Mouse (Mus musculus) forebrain, postnatal 0 days (tissue): ENCODE measurements at regions not wholly inside any gene's neighbourhood (a gene's known extent, or its start where the extent isn't known, plus 50 kb on each side); places are given as distances from the start of the nearest gene placed in this dataset.

Experiments
- ATAC-seq: fragments of 200-750 bp; cut with Nextera tagmentation; 2 replicates; pipeline ENCODE4 v1.8.0; 2017; ENCODE audit warnings: mild to moderate bottlenecking, moderate library complexity
- DNase-seq: peaks from one replicate; pipeline ENCODE4 v3.0.0-alpha.2; 2015
- H3K27ac ChIP-seq: fragments of 300-500 bp; sonication (generic); 2 replicates; pipeline ENCODE4 v1.5.1; 2014; ENCODE audit warnings: low read depth, mild to moderate bottlenecking, antibody characterized with exemption, low read length, moderate library complexity, mixed read lengths
- H3K27me3 ChIP-seq: fragments of 300-500 bp; sonication (generic); 2 replicates; pipeline ENCODE4 v1.6.1; 2014; ENCODE audit warnings: mild to moderate bottlenecking, low read length, mixed read lengths; ENCODE audit not compliant: insufficient read depth
- H3K36me3 ChIP-seq: fragments of 300-500 bp; sonication (generic); 2 replicates; pipeline ENCODE4 v1.6.1; 2014; ENCODE audit warnings: mild to moderate bottlenecking, moderate library complexity; ENCODE audit not compliant: insufficient read depth
- H3K4me1 ChIP-seq: fragments of 300-500 bp; sonication (generic); 2 replicates; pipeline ENCODE4 v1.6.1; 2014; ENCODE audit warnings: antibody characterized with exemption; ENCODE audit not compliant: insufficient read depth
- H3K4me2 ChIP-seq: fragments of 300-500 bp; sonication (generic); 2 replicates; pipeline ENCODE4 v1.6.1; 2014; ENCODE audit warnings: low read depth, mild to moderate bottlenecking, moderate library complexity
- H3K4me3 ChIP-seq: fragments of 300-500 bp; sonication (generic); 2 replicates; pipeline ENCODE4 v1.5.1; 2014; ENCODE audit warnings: low read depth, low read length, mixed read lengths
- H3K9ac ChIP-seq: fragments of 300-500 bp; sonication (generic); 2 replicates; pipeline ENCODE4 v1.6.1; 2014; ENCODE audit warnings: mild to moderate bottlenecking
- H3K9me3 ChIP-seq: fragments of 300-500 bp; sonication (generic); 2 replicates; pipeline ENCODE4 v1.6.1; 2016; ENCODE audit warnings: low read length
- CTCF ChIP-seq: sonication (generic); IDR thresholded peaks from 2 replicates; pipeline ENCODE4 v1.5.1; 2016; ENCODE audit warnings: antibody characterized with exemption, control low read depth, low read depth
- WGBS: fragments of 180-500 bp; shearing (Covaris S2); extraction: QIAGEN DNeasy Blood & Tissue Kit; methylation state at CpG from one replicate; pipeline ENCODE4 v1.1.7; 2014; 5-methylcytosine and 5-hydroxymethylcytosine counted together

DNA sequence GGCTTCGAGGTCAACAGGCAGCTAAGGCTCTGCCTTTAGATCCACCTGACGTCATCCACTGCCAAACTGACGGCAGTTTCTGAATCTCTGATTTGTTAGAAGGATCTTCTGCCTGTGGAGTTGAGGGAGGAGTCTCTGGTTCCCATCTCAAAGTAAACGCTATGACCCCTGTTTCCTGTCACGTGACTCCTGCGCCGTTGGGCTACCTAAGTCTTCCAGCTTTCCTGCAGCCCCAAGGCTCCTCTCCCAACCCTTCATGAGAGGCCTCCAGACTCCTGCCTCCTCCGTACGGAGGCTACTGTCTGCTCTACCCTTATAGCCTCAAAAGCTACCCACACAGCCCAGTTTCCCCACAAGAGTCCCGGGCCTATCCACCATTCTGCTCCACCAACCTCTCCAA, 144.1 kb downstream of the Mn1 start:
- DNase-seq = no peak
- no peak overlapping the region for H3K9ac ChIP-seq
- no peaks in the 10 kb centered on the region for H3K4me1 ChIP-seq
- no peaks in the 10 kb centered on the region for H3K9me3 ChIP-seq
- H3K27ac ChIP-seq = no peak overlapping the region
- no peak overlapping the region for H3K4me3 ChIP-seq
- no peak for ATAC-seq
- TF ChIP-seq CTCF = no peak
- no peaks in the 10 kb centered on the region for H3K36me3 ChIP-seq
- H3K4me2 ChIP-seq = no peak overlapping the region
- WGBS = 83% methylated on average over 10 of the region's 10 CpGs
- H3K27me3 ChIP-seq = no peaks in the 10 kb centered on the region

DNA sequence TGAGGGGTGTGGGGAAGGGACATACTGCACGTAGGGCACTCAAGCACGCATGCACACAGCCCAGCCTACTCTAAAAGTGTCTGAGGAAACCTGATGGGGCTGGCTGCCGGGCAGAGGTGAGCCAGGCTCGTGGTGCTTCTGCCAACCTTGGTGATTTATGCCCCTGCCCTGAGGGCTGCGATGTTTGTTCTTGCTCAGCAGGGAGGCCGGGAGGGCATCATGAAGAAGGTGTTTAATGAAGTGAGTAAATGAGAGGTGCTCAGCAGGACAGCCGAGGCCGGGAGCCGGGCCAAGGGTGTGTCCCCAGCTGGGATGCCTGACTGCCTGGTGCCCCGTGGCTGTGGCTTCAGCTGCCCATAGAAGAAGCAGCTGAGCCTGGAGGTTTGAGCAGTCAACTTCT, 153.7 kb downstream of the Mn1 start:
- DNase-seq (no peak), ATAC-seq (no peak)
- Histone ChIP-seq H3K9me3 (no peaks in the 10 kb centered on the region), H3K4me1 (no peaks in the 10 kb centered on the region), H3K4me3 (no peak overlapping the region), H3K27me3 (no peaks in the 10 kb centered on the region), H3K27ac (no peak overlapping the region), H3K9ac (no peak overlapping the region), H3K36me3 (no peaks in the 10 kb centered on the region), H3K4me2 (no peak overlapping the region)
- TF ChIP-seq CTCF = no peak
- WGBS = 17% methylated on average over 10 of the region's 10 CpGs

DNA sequence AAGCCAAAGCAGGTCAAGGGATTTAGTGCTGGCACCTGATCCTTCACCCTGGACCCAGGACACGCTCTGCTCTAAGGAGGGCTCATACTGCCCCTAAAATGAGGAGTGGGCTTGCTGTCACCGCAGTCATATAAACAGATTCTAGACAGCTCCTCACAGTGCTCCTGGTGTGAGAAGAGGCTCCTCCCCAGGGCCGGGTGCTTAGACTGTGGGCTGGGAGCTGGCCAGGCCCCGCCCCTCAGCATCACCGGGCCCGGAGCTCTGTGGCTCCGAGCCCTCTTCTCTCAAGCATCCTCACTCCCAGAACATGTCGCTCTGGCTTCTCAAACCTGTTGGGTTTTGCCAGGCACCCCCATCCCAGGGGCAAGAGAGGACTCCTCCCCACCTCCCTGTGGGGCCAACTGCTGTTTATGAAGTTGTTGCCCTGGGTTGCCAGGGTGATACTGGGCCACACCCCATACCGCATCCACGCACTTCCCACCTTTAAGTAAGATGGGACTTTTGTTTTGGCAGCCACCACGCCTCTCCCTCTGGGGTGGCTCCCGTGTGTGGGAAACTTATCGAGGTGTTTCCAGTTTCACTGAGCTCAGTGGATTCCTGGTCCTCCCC, 156.2 kb downstream of the Mn1 start:
- DNase-seq (no peak), ATAC-seq (no peak)
- 28% methylated on average over 13 of the region's 13 CpGs for WGBS
- Histone ChIP-seq H3K4me2 (no peak overlapping the region), H3K9me3 (no peaks in the 10 kb centered on the region), H3K4me3 (no peak overlapping the region), H3K27ac (no peak overlapping the region), H3K4me1 (no peaks in the 10 kb centered on the region), H3K27me3 (no peaks in the 10 kb centered on the region), H3K9ac (no peak overlapping the region), H3K36me3 (no peaks in the 10 kb centered on the region)
- TF ChIP-seq CTCF = no peak

DNA sequence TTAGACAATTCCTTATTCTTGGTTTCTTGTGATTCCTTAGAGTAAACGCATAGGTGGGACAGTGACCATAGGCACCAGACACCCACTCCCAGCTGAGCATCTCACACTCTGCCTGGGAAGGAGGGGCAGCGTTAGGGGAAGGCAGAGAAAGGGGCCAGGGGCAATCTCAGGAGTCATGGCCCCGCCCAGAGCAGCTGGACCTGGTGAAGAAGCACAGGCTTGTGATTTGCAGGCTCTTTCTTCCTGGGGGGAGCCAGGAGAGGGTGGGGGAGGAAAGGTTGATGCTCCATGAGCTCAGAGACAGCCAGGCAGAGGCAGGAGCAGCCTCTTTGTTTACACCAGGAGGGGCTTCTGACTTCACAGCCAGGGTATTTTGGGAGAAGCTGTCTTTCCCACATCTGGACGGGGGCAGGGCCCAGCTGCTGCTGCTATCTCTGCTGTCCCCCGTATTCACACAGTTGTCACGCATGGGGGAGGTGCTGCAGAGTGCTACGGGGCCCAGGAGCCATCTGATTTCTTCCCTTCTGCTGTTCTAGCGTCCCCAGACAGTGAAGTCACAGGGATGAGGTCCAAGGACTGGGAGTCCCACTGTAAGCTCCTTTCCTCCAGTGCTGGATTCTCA, 157.2 kb downstream of the Mn1 start:
- Histone ChIP-seq H3K27me3 (no peaks in the 10 kb centered on the region), H3K4me3 (no peak overlapping the region), H3K4me1 (peaks cover 6% of the 10 kb centered on the region; the same call in 1 of the 2 replicates), H3K36me3 (no peaks in the 10 kb centered on the region), H3K9ac (no peak overlapping the region), H3K27ac (no peak overlapping the region; the same call in 1 of the 2 replicates), H3K9me3 (no peaks in the 10 kb centered on the region), H3K4me2 (no peak overlapping the region)
- 44% methylated on average over 8 of the region's 8 CpGs for whole genome bisulfite sequencing
- TF ChIP-seq CTCF = no peak
- no peak for DNase-seq
- no peak for ATAC-seq

DNA sequence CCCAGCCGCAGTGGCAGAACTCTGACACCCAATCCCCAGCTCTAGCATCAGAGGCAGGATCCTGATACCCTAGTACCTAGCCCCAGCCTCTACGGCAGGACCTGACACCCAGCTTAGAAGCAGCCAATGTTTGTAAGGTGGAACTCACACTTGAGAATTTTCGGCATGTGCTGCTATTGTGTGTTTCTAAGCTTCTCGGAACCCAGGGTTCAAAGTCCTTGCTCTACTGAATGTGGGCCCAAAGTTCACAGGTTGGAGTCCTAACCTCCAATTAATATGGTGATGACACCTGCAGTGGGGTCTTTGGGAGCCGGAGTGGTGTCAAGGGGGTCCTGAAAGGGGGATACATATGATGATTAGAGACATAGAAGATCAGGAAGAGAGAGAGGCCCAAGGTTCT, 158.2 kb downstream of the Mn1 start:
- H3K9me3 ChIP-seq = no peaks in the 10 kb centered on the region
- peaks cover 7% of the 10 kb centered on the region; the same call in 1 of the 2 replicates for H3K4me1 ChIP-seq
- H3K36me3 ChIP-seq = no peaks in the 10 kb centered on the region
- ATAC-seq (no peak), DNase-seq (no peak)
- no peaks in the 10 kb centered on the region for H3K27me3 ChIP-seq
- no peak overlapping the region for H3K9ac ChIP-seq
- no peak overlapping the region for H3K4me2 ChIP-seq
- TF ChIP-seq CTCF = no peak
- WGBS = 82% methylated on average over 5 of the region's 5 CpGs
- H3K27ac ChIP-seq = no peak overlapping the region
- no peak overlapping the region for H3K4me3 ChIP-seq

DNA sequence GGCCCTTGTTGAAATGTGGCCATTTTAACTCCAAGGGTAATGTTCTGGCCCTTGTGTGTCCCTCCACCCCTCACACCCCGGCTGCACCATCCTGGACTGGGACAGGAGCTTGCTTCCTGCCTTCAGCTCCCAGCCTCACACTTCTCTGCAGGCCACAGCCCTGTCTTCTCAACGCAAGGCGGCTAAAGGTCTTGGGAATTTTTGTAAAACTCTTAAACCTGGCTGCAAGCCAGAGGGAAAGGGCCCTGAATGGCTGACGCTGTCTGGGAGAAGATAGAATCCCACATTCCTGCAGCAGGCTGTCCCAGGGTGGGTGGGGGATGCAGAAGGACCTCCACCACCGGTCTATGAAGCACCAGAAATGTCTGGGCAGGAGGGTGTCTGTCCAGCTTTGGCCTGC, 156.3 kb upstream of the Gm26897 start:
- no peak for TF ChIP-seq CTCF
- Histone ChIP-seq H3K4me1 (peaks cover 16% of the 10 kb centered on the region; the same call in 1 of the 2 replicates), H3K4me2 (no peak overlapping the region), H3K27me3 (no peaks in the 10 kb centered on the region), H3K4me3 (no peak overlapping the region), H3K9ac (no peak overlapping the region), H3K9me3 (no peaks in the 10 kb centered on the region), H3K27ac (no peak overlapping the region), H3K36me3 (no peaks in the 10 kb centered on the region)
- DNase-seq (no peak), ATAC-seq (no peak)
- 30% methylated on average over 5 of the region's 5 CpGs for WGBS

DNA sequence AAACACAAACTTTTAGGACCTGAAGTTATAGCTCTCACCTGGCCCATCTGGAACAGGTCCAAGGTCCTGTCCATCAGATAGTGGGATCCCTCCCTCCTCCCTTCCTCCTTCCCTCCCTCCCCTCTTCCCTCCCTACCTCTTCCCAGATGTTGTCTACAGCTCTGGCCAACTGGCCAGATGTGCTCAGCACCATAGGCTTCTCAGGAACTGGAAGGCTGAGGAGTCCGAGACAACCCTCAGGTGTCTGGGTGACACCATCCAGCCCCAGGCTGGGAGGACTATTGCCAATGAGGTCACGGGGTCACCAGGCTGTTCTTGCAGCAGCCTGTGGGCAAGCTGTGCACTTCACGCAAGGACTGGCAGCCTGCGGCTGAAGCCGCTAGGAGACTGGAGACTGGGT, 155.6 kb upstream of the Gm26897 start:
- Histone ChIP-seq H3K9ac (no peak overlapping the region), H3K9me3 (no peaks in the 10 kb centered on the region), H3K4me1 (peaks cover 16% of the 10 kb centered on the region; the same call in 1 of the 2 replicates), H3K27me3 (no peaks in the 10 kb centered on the region), H3K27ac (no peak overlapping the region), H3K36me3 (no peaks in the 10 kb centered on the region), H3K4me3 (no peak overlapping the region), H3K4me2 (no peak overlapping the region)
- WGBS = 74% methylated on average over 5 of the region's 5 CpGs
- DNase-seq (no peak), ATAC-seq (no peak)
- no peak for TF ChIP-seq CTCF
